Mouse (Mus musculus) kidney, adult 18-20 months (tissue): ENCODE measurements around the gene Htra2.
A peak's percentile ranks its signal among the peaks of the same experiment; 100 is the strongest.

Experiments used
- DNase-seq: peaks from one replicate; pipeline ENCODE4 v3.0.0; 2021

Gene Htra2

GRCm38 (mm10) chr6:83054871-83055431 lies at the start of gene Htra2:
Gene Htra2, minus strand, starts transcription at chr6:83055273.
- no peak for DNase-seq

- no peak for DNase-seq
Observed at GRCm38 (mm10) chr6:83104158-83104557, 49.1 kb upstream of the Htra2 start.

GRCm38 (mm10) chr6:83103130-83103650 lies 48.1 kb upstream of the Htra2 start:
- no peak for DNase-seq

- DNase-seq: peak; percentile 77
Observed at GRCm38 (mm10) chr6:83101688-83102556, 46.8 kb upstream of the Htra2 start.

GRCm38 (mm10) chr6:83101316-83101687 lies 46.2 kb upstream of the Htra2 start, which contains the start of the genes Ccdc142 and Gm42688:
Gene Ccdc142, plus strand, starts transcription at chr6:83101601.
Gene Gm42688, plus strand, starts transcription at chr6:83101617.
- peak; percentile 93 for DNase-seq

- DNase-seq: no peak
Observed at GRCm38 (mm10) chr6:83098411-83098810, 43.3 kb upstream of the Htra2 start.

GRCm38 (mm10) chr6:83095968-83096367 lies 40.9 kb upstream of the Htra2 start:
- DNase-seq: no peak

- peak; percentile 23 for DNase-seq
Observed at GRCm38 (mm10) chr6:83092416-83093127, 37.5 kb upstream of the Htra2 start.

- no peak for DNase-seq
Observed at GRCm38 (mm10) chr6:83087926-83088260, 32.8 kb upstream of the Htra2 start.

- DNase-seq: peak; percentile 52
Observed at GRCm38 (mm10) chr6:83087205-83087925, 32.3 kb upstream of the Htra2 start.

GRCm38 (mm10) chr6:83086121-83087035 lies 31.3 kb upstream of the Htra2 start, which contains the start of gene Lbx2:
Gene Lbx2, plus strand, starts transcription at chr6:83086367.
- peak; percentile 13 for DNase-seq

- no peak for DNase-seq
Observed at GRCm38 (mm10) chr6:83084477-83084876, 29.4 kb upstream of the Htra2 start.

GRCm38 (mm10) chr6:83083497-83083896 lies 28.4 kb upstream of the Htra2 start:
- DNase-seq: no peak

- no peak for DNase-seq
Observed at GRCm38 (mm10) chr6:83080210-83080609, 25.1 kb upstream of the Htra2 start.

GRCm38 (mm10) chr6:83078324-83078858 lies 23.3 kb upstream of the Htra2 start:
- DNase-seq: peak; percentile 100

GRCm38 (mm10) chr6:83077630-83078323 lies 22.7 kb upstream of the Htra2 start, which contains the start of gene Pcgf1:
Gene Pcgf1, plus strand, starts transcription at chr6:83077869.
- DNase-seq: no peak

GRCm38 (mm10) chr6:83074979-83075378 lies 19.9 kb upstream of the Htra2 start:
- DNase-seq: no peak

GRCm38 (mm10) chr6:83071220-83071619 lies 16.1 kb upstream of the Htra2 start:
- DNase-seq: no peak

GRCm38 (mm10) chr6:83070311-83071219 lies 15.5 kb upstream of the Htra2 start:
- DNase-seq: peak; percentile 51

- DNase-seq: no peak
Observed at GRCm38 (mm10) chr6:83070247-83070310, 15.0 kb upstream of the Htra2 start, which contains the start of gene Tlx2. Gene Tlx2, minus strand, starts transcription at chr6:83070293.
